Mouse (Mus musculus) cerebellum, adult 9-10 months (tissue): ENCODE measurements around the gene Adgrg4.

ENCODE experiments used
- DNase-seq: peaks from one replicate; pipeline ENCODE4 v3.0.0; 2022

Adgrg4 gene

DNA sequence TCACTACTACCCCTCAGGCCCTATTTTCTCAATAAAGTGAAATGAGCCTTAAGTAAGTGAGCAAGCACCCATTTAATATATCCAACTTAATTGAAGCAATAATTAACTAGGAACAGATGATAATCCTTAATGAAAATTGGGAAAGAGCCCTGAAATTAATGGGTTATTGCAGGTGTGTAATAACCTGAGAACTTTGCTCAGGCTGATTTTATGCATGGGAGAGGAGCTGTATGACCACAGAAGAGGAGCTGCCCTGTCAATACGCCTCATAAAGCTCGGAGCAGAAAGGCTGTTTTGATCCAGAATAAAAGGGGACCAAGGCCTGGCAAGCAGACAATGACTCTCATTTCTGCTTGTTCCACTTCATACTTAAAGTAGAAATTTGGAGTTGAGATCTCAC is at the start of gene Adgrg4:
Gene Adgrg4, plus strand, starts transcription at position 301 of the 400 bp plus-strand sequence.
- no peak for DNase-seq

DNA sequence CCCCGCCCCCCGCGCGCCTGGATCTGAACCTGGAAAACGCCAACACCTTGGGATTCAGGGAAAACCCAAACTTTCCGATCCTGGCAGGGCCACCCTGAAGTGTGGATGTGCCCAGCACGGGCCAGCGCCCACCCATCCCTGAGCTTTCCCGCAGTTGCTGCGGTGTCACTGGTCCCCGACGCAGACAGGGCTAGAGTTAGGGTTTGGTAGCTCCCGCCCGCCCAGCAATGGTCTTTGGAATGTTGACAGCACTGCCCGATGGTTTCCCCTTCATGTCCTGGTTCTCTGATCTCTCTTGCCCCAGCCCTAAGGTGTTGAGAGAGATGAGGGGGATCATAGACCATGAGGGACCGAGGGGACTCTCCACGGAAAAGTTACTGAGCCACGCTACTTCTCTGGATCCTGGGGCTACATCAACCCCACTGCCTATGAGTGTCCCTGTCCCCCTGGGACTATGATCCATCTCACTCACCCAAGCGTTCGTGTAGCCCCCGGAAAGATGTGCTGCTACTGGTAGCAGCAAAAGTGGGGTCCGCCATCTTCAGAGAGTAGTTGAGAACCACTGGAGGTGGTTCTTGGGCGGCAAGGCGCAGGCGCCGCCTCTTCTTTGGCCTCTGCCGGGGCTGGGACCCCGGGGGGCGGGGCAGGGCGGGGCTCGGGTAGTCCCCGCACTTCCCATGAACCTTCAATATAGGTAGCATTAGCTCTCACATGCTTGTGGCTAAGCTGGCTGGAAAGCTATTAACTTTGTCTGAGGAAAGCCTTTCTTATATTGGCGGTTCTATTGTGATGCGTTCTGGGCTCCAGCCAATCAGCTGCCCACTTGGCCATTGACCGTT is 48.0 kb upstream of the Adgrg4 start, which contains the start of gene Map7d3:
Gene Map7d3, minus strand, starts transcription at position 562 of the 839 bp plus-strand sequence.
- no peak for DNase-seq

DNA sequence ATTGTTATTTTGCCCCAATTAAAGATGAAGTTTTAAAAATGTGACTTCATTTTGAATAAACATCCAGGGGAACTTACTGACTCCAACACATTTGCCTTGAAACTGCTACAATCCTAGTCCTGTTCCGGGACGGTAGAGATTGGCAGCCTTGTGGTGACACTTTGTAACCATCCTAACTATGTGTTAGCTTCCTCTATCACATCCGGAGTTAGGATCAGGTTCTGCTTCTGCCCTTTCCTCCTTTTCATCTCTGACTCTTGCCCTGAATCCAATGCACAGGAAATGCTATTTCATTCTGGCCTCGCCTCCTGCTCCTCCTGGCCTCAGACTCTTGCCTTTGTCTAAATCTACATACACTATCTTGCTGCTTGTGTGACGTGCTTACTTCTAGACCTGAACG is 42.5 kb upstream of the Adgrg4 start:
- DNase-seq, result no peak

DNA sequence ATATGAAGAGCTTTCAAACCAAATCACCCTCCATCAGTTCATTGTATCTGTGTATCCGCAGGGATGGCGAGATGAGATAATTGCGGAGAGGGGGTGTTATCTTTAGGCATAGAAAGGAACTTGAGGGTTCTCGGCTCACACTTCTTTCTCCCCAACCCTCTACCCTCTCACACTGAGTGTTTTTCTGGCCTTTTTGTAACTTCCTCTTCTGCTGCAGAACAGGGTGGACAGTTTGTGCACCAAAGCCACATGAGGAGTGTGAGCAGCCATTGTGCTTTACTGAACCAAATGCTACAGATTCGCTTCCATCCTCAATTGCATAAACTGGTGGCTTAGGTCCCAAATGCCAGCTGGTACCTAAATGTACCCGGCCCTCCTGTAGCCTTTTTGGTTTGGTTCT is 34.1 kb upstream of the Adgrg4 start:
- DNase-seq, result no peak

DNA sequence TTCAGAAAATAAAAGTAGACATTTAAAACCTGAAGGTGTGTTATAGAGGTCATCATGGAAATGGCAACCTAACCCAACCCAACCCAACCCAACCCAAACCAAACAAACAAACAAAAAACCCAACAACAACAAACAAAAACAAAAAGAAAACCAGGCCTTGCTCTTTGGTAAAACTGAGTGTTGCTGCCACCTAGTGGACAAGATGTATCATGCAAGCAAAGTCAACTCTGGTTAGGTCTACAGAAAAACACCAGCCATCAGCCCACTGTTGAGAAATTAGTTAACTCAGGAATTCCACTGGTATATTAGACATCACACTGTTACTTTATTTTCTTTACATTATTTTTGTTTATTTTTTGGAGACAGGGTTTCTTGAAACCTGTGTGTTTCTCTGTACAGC is 30.6 kb upstream of the Adgrg4 start:
- peak; percentile 30 for DNase-seq

DNA sequence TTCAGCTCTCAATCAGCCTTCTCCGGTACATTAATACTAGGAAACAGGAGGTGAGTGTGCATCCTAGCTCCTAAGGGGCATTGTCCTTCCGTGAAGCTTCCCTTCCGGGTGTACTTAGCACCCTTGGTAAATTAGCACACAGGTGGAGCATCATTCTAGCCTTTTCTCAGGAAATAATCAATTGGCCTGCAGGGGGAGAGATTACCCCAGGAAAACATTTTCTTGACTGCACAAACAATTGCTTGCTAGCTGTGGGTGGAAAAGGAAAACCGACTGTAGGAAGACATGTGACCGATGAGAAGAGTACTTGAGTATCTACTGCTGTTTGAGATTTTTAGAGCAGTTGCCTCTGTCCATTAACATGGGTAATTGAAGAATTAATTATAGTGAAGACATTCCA is 28.7 kb upstream of the Adgrg4 start:
- DNase-seq, result no peak

DNA sequence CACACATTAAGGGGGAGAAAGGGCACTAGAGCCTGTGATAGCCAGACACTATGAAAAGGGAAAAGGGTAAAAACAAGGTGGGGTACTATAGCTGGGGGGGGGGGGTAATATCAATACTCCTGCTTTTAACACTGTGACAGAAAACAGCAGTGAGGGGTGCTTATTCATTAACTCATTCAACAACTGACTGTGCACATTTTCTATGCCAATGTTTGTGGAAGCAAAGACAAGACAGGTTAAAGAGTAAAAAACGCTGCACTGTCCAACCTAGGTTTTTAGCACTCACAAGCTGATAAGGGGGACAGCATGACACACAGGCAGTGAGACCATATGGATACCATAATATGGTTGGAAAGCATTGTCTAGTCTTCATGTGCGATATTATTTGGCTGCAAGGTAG is 142.9 kb downstream of the Adgrg4 start:
- DNase-seq, result no peak

DNA sequence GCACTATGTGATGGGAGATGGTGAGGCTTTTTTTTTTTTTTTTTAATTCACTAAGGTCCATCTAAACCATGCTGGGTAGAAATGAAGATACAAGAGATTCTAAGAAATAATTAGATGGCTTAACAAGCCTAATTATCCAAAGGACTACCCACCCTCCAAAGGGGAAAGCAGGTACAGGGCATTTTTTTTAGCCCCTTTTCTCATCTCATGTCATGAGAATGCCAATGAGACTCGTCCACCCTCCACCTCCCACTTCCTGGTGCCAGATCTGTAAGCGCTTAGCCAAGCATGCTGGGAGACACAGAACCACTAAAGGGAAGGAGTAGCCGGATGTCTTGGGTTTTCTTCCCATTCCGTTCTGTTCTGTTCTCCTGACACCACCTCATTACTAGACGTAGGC is 172.8 kb downstream of the Adgrg4 start, which contains the start of gene Brs3:
Gene Brs3, plus strand, starts transcription at position 301 of the 400 bp plus-strand sequence.
- no peak for DNase-seq

DNA sequence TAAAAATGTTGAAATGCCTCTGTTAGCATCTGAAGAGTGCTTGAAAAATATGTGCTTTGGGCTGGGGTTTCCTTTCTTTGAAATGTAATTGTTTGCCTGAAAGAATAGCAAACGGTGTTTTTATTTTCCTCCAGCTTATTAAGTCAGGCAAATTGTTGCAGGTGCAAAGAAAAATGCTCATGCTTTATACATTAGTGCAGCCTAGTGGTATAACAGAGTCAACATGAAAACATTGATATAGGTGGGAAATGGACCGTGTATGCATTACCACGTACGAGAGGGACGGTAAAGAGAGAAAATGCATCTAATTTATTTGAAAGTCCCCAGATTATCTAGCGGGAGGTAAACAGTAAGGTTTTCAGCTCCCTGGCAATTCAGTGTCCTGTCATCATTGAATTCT is 173.9 kb downstream of the Adgrg4 start:
- DNase-seq, result no peak
